Mouse (Mus musculus): Measurements from ENCODE around the gene Pacsin2. TPM values are rescaled to one million over a fixed set of nuclear protein-coding genes. Genes with fewer than 3 reads are reported as not detected.

Pacsin2 gene
- polyA plus RNA-seq, 1 experiment from 2014 or later, result 61.3 TPM

- WGBS, result 71% methylated on average over 4 of the region's 4 CpGs
- no peak overlapping the region for H3K9ac ChIP-seq (ENCODE audit: low read depth, low read length)
- no peaks in the 10 kb centered on the region for H3K9me3 ChIP-seq (replicated peaks; ENCODE audit: low read length)
- no peak overlapping the region for H3K4me2 ChIP-seq (ENCODE audit: low read length)
- TF ChIP-seq CTCF (IDR thresholded peaks at IDR 0.05; ENCODE audit: low read depth), result no peak
- H3K4me1 ChIP-seq (replicated peaks; ENCODE audit: insufficient read depth, low read length), result peaks cover 15% of the 10 kb centered on the region; the same call in 1 of the 2 replicates
- H3K27ac ChIP-seq, result no peak overlapping the region
- no peak for DNase-seq (ENCODE audit: low spot score)
- H3K27me3 ChIP-seq (ENCODE audit: insufficient read depth, low read length), result no peaks in the 10 kb centered on the region
- ATAC-seq (replicated peaks; ENCODE audit: low FRiP score, low read depth), result no peak
- no peaks in the 10 kb centered on the region for H3K36me3 ChIP-seq (ENCODE audit: insufficient read depth, low read length)
- no peak overlapping the region for H3K4me3 ChIP-seq (replicated peaks; ENCODE audit: low read depth, low read length)
These were observed 21.8 kb downstream of the Pacsin2 start for GRCm38 (mm10) chr15:83442495-83443037.

GRCm38 (mm10) chr15:83440726-83441125, 23.7 kb downstream of the Pacsin2 start:
- Histone ChIP-seq H3K27ac (peak overlapping the region; percentile 40; the same call in 1 of the 2 replicates), H3K4me3 (replicated peaks; ENCODE audit: low read depth, low read length) (no peak overlapping the region), H3K9me3 (replicated peaks; ENCODE audit: low read length) (no peaks in the 10 kb centered on the region), H3K27me3 (ENCODE audit: insufficient read depth, low read length) (no peaks in the 10 kb centered on the region), H3K36me3 (ENCODE audit: insufficient read depth, low read length) (no peaks in the 10 kb centered on the region), H3K4me2 (ENCODE audit: low read length) (no peak overlapping the region), H3K9ac (ENCODE audit: low read depth, low read length) (no peak overlapping the region), H3K4me1 (replicated peaks; ENCODE audit: insufficient read depth, low read length) (peaks cover 12% of the 10 kb centered on the region; the same call in 1 of the 2 replicates)
- ATAC-seq (replicated peaks; ENCODE audit: low FRiP score, low read depth) (no peak), DNase-seq (ENCODE audit: low spot score) (no peak)
- 56% methylated on average over 5 of the region's 5 CpGs for WGBS
- TF ChIP-seq CTCF (IDR thresholded peaks at IDR 0.05; ENCODE audit: low read depth), result no peak

GRCm38 (mm10) chr15:83436541-83436940, 27.9 kb downstream of the Pacsin2 start:
- no peaks in the 10 kb centered on the region for H3K9me3 ChIP-seq (replicated peaks; ENCODE audit: low read length)
- H3K4me2 ChIP-seq (ENCODE audit: low read length), result no peak overlapping the region
- H3K36me3 ChIP-seq (ENCODE audit: insufficient read depth, low read length), result no peaks in the 10 kb centered on the region
- WGBS, result 90% methylated on average over 9 of the region's 9 CpGs
- H3K27ac ChIP-seq, result no peak overlapping the region
- H3K27me3 ChIP-seq (ENCODE audit: insufficient read depth, low read length), result no peaks in the 10 kb centered on the region
- peaks cover 28% of the 10 kb centered on the region for H3K4me1 ChIP-seq (replicated peaks; ENCODE audit: insufficient read depth, low read length)
- H3K4me3 ChIP-seq (replicated peaks; ENCODE audit: low read depth, low read length), result no peak overlapping the region
- ATAC-seq (replicated peaks; ENCODE audit: low FRiP score, low read depth) (no peak), DNase-seq (ENCODE audit: low spot score) (no peak)
- H3K9ac ChIP-seq (ENCODE audit: low read depth, low read length), result no peak overlapping the region
- no peak for TF ChIP-seq CTCF (IDR thresholded peaks at IDR 0.05; ENCODE audit: low read depth)

- H3K27ac ChIP-seq, result no peak overlapping the region
- H3K4me3 ChIP-seq (replicated peaks; ENCODE audit: low read depth, low read length), result no peak overlapping the region
- ATAC-seq (replicated peaks; ENCODE audit: low FRiP score, low read depth) (no peak), DNase-seq (ENCODE audit: low spot score) (no peak)
- H3K9me3 ChIP-seq (replicated peaks; ENCODE audit: low read length), result no peaks in the 10 kb centered on the region
- no peaks in the 10 kb centered on the region for H3K36me3 ChIP-seq (ENCODE audit: insufficient read depth, low read length)
- TF ChIP-seq CTCF (IDR thresholded peaks at IDR 0.05; ENCODE audit: low read depth), result no peak
- H3K4me2 ChIP-seq (ENCODE audit: low read length), result no peak overlapping the region
- H3K4me1 ChIP-seq (replicated peaks; ENCODE audit: insufficient read depth, low read length), result peaks cover 27% of the 10 kb centered on the region
- WGBS, result 72% methylated on average over 8 of the region's 8 CpGs
- no peak overlapping the region for H3K9ac ChIP-seq (ENCODE audit: low read depth, low read length)
- H3K27me3 ChIP-seq (ENCODE audit: insufficient read depth, low read length), result no peaks in the 10 kb centered on the region
These were observed 28.9 kb downstream of the Pacsin2 start for GRCm38 (mm10) chr15:83435324-83436090.

GRCm38 (mm10) chr15:83434692-83435091, 29.7 kb downstream of the Pacsin2 start:
- 78% methylated on average over 4 of the region's 4 CpGs for WGBS
- no peak for DNase-seq (ENCODE audit: low spot score)
- H3K9ac ChIP-seq (ENCODE audit: low read depth, low read length), result no peak overlapping the region
- H3K4me1 ChIP-seq (replicated peaks; ENCODE audit: insufficient read depth, low read length), result peaks cover 27% of the 10 kb centered on the region
- peak overlapping the region; percentile 4; the same call in 1 of the 2 replicates for H3K27ac ChIP-seq
- no peak overlapping the region for H3K4me2 ChIP-seq (ENCODE audit: low read length)
- TF ChIP-seq CTCF (IDR thresholded peaks at IDR 0.05; ENCODE audit: low read depth), result no peak
- no peak overlapping the region for H3K4me3 ChIP-seq (replicated peaks; ENCODE audit: low read depth, low read length)
- no peak for ATAC-seq (replicated peaks; ENCODE audit: low FRiP score, low read depth)
- no peaks in the 10 kb centered on the region for H3K27me3 ChIP-seq (ENCODE audit: insufficient read depth, low read length)
- no peaks in the 10 kb centered on the region for H3K9me3 ChIP-seq (replicated peaks; ENCODE audit: low read length)
- no peaks in the 10 kb centered on the region for H3K36me3 ChIP-seq (ENCODE audit: insufficient read depth, low read length)

GRCm38 (mm10) chr15:83433344-83433743, 31.1 kb downstream of the Pacsin2 start:
- 79% methylated on average over 2 of the region's 2 CpGs for WGBS
- Histone ChIP-seq H3K4me3 (replicated peaks; ENCODE audit: low read depth, low read length) (no peak overlapping the region), H3K9ac (ENCODE audit: low read depth, low read length) (peak overlapping the region; percentile 49; the same call in 1 of the 2 replicates), H3K4me1 (replicated peaks; ENCODE audit: insufficient read depth, low read length) (peaks cover 27% of the 10 kb centered on the region), H3K4me2 (ENCODE audit: low read length) (peak overlapping the region; percentile 19), H3K27me3 (ENCODE audit: insufficient read depth, low read length) (no peaks in the 10 kb centered on the region), H3K9me3 (replicated peaks; ENCODE audit: low read length) (no peaks in the 10 kb centered on the region), H3K36me3 (ENCODE audit: insufficient read depth, low read length) (no peaks in the 10 kb centered on the region), H3K27ac (peak overlapping the region; percentile 92)
- no peak for TF ChIP-seq CTCF (IDR thresholded peaks at IDR 0.05; ENCODE audit: low read depth)
- ATAC-seq (replicated peaks; ENCODE audit: low FRiP score, low read depth) (no peak), DNase-seq (ENCODE audit: low spot score) (no peak)

All from kidney, postnatal 0 days (tissue).